Mouse (Mus musculus) testis, adult 2 months (tissue): ENCODE data around the gene Arhgef3.

Experiments
- CTCF ChIP-seq: fragments of 200-500 bp; IDR thresholded peaks from 2 replicates; pipeline ENCODE4 v1.5.1; 2012; ENCODE audit warnings: low read depth, mild to moderate bottlenecking, inconsistent platforms, low read length, moderate library complexity; ENCODE audit not compliant: control insufficient read depth, insufficient read depth, insufficient replicate concordance
- POLR2A ChIP-seq: fragments of 200-500 bp; IDR thresholded peaks from 2 replicates; pipeline ENCODE4 v1.6.1; 2012; ENCODE audit warnings: low read depth, mild to moderate bottlenecking, inconsistent platforms, low read length, moderate library complexity; ENCODE audit not compliant: control insufficient read depth

DNA sequence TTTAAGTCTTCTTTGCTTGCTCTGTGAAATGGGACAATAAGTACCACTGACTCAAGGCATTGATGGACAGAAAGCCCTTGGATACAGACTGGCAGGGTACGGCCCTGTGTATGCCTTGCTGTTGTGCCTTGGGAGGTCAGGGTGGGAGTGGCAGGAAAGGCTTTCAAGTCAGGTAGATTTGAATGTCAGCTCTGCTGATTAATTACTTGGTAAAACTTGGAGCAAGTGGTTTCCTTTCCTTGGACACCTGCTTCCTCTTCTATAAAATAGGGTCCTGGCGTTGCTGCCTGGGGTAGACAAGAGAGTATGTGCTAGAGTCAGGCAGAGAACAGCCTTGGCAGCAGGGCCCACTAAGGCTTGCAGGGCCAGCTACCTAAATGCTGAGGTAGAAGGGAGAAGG lies 233.4 kb downstream of the Arhgef3 start:
- TF ChIP-seq POLR2A = no peak
- no peak for TF ChIP-seq CTCF
